Mouse (Mus musculus) adrenal gland, postnatal 4 days (tissue): ENCODE results near the gene Atp7b. TPM values are rescaled to one million over a fixed set of nuclear protein-coding genes. Genes with fewer than 3 reads are reported as not detected.

ENCODE experiments used
- total RNA-seq, 2 experiments: library from RNA; stranded (reverse); gene quantifications; 2 replicates each; pipeline ENCODE4 v1.2.3; 2021

Atp7b gene
- total RNA-seq, 2 experiments from 2014 or later: 2.7 to 4.5 TPM

Other genes with a start within 250 kb of the Atp7b start
- not detected for gene Defb50, start 236.8 kb downstream of the Atp7b start, total RNA-seq
- not detected for gene Defb2, start 220.4 kb downstream of the Atp7b start, total RNA-seq
- not detected for gene Defb10, start 201.4 kb downstream of the Atp7b start, total RNA-seq
- not detected for gene Defb9, start 174.9 kb downstream of the Atp7b start, total RNA-seq
- gene Defb11, start 153.9 kb downstream of the Atp7b start, total RNA-seq: not detected
- not detected for gene Defb15, start 127.6 kb downstream of the Atp7b start, total RNA-seq
- not detected for gene Defb35, start 122.0 kb downstream of the Atp7b start, total RNA-seq
- not detected for gene Defb13, start 113.5 kb downstream of the Atp7b start, total RNA-seq
- gene Fam90a1a, start 101.6 kb downstream of the Atp7b start, total RNA-seq: not detected
- gene Ccdc70, start 90.5 kb downstream of the Atp7b start, total RNA-seq: not detected
- gene Alg11, start 416 bp upstream of the Atp7b start, total RNA-seq: 10 to 100 TPM; 37.6 to 42.0 TPM
- gene Nek5, start 64.7 kb upstream of the Atp7b start, total RNA-seq: 1 to 10 TPM; 3.1 to 3.3 TPM
- gene Nek3, start 106.1 kb upstream of the Atp7b start, total RNA-seq: 1 to 10 TPM; 5.3 to 6.2 TPM
- gene Ckap2, start 125.5 kb upstream of the Atp7b start, total RNA-seq: 10 to 100 TPM; 22.9 to 24.2 TPM
- 10 to 100 TPM; 35.8 to 37.4 TPM for gene Vps36, start 132.5 kb upstream of the Atp7b start, total RNA-seq
- 1 to 10 TPM; 8.4 to 8.9 TPM for gene Thsd1, start 167.0 kb upstream of the Atp7b start, total RNA-seq
- gene Tpte, start 223.1 kb upstream of the Atp7b start, total RNA-seq: not detected